Mouse (Mus musculus) bone marrow, adult 2 months (tissue): ENCODE measurements around the gene Ces1a.

Experiments used
- CTCF ChIP-seq: fragments of 200-500 bp; IDR thresholded peaks from 2 replicates; pipeline ENCODE4 v1.5.1; 2011; ENCODE audit warnings: low read length, control low read depth; ENCODE audit not compliant: control insufficient read depth, insufficient read depth
- POLR2A ChIP-seq: fragments of 200-500 bp; IDR thresholded peaks from 2 replicates; pipeline ENCODE4 v1.6.1; 2011; ENCODE audit warnings: low read depth, mild to moderate bottlenecking, control low read depth, low read length, borderline replicate concordance; ENCODE audit not compliant: control insufficient read depth

- TF ChIP-seq POLR2A, result no peak
- TF ChIP-seq CTCF, result no peak
Measured at GRCm38 (mm10) chr8:93040256-93040655, 7.7 kb downstream of the Ces1a start.
